Mouse (Mus musculus): ENCODE measurements around the gene Vhl. TPM values are rescaled to one million over a fixed set of nuclear protein-coding genes. Genes with fewer than 3 reads are reported as not detected.
A peak's percentile ranks its signal among the peaks of the same experiment; 100 is the strongest.
"Not testable (repeated sequence)": the region's sequence is repeated elsewhere in the genome, so short reads cannot be mapped to it uniquely, and the experiment has no call there.

The Vhl gene
- polyA plus RNA-seq, 1 experiment from 2014 or later = 33.1 TPM

GRCm38 (mm10) chr6:113660492-113661352 is 37.0 kb downstream of the Vhl start:
- no peak for DNase-seq (ENCODE audit: low spot score)

- DNase-seq (ENCODE audit: low spot score) = no peak
Observed at GRCm38 (mm10) chr6:113661353-113662241, 37.8 kb downstream of the Vhl start.

GRCm38 (mm10) chr6:113662964-113663700 is 39.4 kb downstream of the Vhl start:
- no peak for DNase-seq (ENCODE audit: low spot score)

- DNase-seq (ENCODE audit: low spot score) = no peak
Observed at GRCm38 (mm10) chr6:113664305-113664704, 40.5 kb downstream of the Vhl start.

- DNase-seq (ENCODE audit: low spot score) = no peak
Observed at GRCm38 (mm10) chr6:113667611-113668122, 43.9 kb downstream of the Vhl start.

GRCm38 (mm10) chr6:113668287-113669154 is 44.8 kb downstream of the Vhl start:
- DNase-seq (ENCODE audit: low spot score) = peak; percentile 75

GRCm38 (mm10) chr6:113669821-113670220 is 46.1 kb downstream of the Vhl start:
- DNase-seq (ENCODE audit: low spot score) = peak; percentile 83

- not testable (repeated sequence) for DNase-seq (ENCODE audit: low spot score)
Observed at GRCm38 (mm10) chr6:113672029-113672428, 48.3 kb downstream of the Vhl start.

GRCm38 (mm10) chr6:113672989-113673388 is 49.2 kb downstream of the Vhl start:
- no peak for DNase-seq (ENCODE audit: low spot score)

- DNase-seq (ENCODE audit: low spot score) = no peak
Observed at GRCm38 (mm10) chr6:113675234-113675633, 51.5 kb downstream of the Vhl start.

GRCm38 (mm10) chr6:113675991-113676390 is 52.2 kb downstream of the Vhl start:
- no peak for DNase-seq (ENCODE audit: low spot score)

- no peak for DNase-seq (ENCODE audit: low spot score)
Observed at GRCm38 (mm10) chr6:113677070-113677734, 53.4 kb downstream of the Vhl start.

GRCm38 (mm10) chr6:113678246-113679012 is 54.7 kb downstream of the Vhl start:
- DNase-seq (ENCODE audit: low spot score) = no peak

- no peak for DNase-seq (ENCODE audit: low spot score)
Observed at GRCm38 (mm10) chr6:113679993-113680566, 56.3 kb downstream of the Vhl start.

Measured in thymus, postnatal 0 days (tissue).